Mouse (Mus musculus): ENCODE measurements around the gene Usp18.
A peak's percentile ranks its signal among the peaks of the same experiment; 100 is the strongest.

Usp18 gene

DNA sequence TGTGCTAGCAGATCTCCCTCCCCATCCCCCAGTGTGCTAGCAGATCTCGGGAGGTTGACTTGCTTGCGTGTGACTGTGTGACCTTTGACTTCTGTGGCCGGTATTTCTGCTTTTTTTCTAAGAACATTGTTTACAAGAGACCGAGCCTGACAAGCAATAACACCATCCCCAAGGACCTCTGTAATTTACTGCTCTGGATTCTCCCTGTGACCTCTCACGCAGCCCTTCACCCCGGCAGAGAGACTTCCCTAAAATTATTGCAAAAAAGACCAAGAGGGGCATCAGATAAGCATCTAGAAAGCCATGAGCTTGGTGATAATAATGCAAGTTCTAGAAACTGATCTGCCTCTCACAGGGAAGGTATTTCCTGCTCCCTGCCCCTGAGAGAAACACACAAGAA lies 20.7 kb upstream of the Usp18 start:
- DNase-seq (ENCODE audit: low spot score), result peak; percentile 80

DNA sequence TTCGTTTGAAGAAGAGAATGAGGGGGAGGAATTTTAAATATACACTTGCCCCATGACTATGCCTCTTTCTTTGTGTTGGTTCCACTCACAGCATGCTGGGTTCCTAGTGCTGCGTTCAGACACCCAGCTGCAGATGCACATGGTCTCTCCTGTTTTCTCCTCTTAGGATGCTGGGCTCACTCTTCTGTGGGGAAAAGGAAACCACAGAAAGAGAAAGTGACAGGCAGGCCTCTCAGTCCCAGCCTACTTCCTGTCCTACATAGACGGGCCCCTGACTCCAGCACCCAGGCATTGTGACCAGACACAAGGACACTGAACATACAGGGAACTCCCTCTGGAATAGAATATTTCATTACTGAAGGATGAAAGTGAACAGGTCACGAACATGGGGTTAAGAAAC lies 19.7 kb upstream of the Usp18 start:
- no peak for DNase-seq (ENCODE audit: low spot score)

DNA sequence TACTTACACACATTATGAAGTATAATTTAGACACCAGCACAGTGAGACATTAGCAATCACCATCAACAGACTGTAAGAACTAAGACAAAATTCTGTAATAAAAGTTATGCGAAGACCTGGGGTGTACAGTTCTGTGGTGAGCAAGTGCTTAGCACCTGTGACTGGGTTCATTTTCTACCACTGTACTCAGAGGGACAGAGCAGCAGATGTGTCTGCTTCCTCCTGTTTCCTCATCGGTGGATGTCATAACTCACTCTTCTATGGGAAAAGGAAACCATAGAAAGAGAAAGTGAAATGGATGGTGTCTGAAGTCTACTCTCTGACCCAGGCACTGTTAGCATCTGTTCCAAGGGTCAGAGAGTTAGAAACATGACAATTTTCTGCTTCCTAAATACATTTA lies 19.0 kb upstream of the Usp18 start:
- DNase-seq (ENCODE audit: low spot score), result no peak

DNA sequence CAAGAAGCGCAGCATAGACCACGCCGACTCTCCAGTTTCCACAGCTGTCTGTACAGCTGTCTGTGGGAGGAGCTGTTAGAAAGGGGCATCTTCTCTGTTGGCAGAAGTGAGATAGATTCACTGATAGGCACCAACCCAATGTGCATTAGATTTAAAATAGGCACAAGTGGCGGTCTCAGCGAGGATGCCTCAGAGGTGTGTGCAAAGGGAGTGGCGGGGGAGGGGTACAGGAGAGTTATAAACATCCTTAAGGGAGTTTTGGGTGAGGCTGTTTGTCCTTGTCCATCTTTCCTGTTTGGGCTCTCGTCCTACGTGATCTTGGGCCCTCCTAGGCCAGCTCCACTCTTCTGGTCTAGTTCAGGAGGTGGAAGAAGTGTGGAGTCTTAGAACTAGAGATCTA lies 17.3 kb upstream of the Usp18 start:
- no peak for DNase-seq (ENCODE audit: low spot score)

- DNase-seq (ENCODE audit: low spot score), result no peak
Measured at GRCm38 (mm10) chr6:121232652-121233051, 13.1 kb upstream of the Usp18 start.

DNA sequence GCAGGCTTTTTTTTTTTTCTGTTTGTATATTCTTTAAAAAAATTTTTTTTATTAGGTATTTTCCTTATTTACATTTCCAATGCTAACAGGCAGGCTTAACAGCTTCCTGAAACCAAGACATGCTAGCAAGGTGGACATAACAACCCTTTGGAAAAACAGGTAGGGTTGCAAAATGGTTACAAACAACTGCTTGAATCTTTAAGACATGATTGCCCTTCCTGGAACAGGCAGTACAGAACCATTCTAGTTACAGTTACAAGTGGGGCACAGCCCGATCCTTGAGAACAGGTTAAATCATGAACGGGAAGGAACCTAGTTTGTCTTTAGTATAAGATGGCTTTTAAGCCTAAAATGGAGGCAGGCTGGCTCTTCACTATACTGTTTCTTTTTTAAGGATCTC lies 9.3 kb upstream of the Usp18 start:
- DNase-seq (ENCODE audit: low spot score), result no peak

- no peak for DNase-seq (ENCODE audit: low spot score)
Measured at GRCm38 (mm10) chr6:121238209-121238608, 7.5 kb upstream of the Usp18 start.

DNA sequence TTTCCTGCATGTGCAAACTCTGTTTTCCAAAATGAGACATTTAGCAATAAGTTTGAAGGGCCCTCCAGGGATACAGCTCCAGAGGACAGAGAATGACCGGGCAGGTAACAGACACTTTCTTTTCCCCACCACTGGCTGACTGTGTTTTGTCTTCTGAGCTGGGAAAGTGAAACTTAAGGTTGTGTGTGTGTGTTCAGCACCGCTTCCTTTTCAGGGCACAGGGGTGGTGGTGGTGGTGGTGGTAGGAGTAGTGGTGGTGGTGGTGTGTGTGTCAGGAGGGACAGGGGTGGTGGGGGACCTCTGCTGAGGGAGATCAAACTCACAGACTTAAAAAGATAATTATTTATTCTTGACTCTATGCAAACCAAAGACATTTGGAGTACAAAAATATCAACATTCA lies 3.9 kb upstream of the Usp18 start:
- no peak for DNase-seq (ENCODE audit: low spot score)

DNA sequence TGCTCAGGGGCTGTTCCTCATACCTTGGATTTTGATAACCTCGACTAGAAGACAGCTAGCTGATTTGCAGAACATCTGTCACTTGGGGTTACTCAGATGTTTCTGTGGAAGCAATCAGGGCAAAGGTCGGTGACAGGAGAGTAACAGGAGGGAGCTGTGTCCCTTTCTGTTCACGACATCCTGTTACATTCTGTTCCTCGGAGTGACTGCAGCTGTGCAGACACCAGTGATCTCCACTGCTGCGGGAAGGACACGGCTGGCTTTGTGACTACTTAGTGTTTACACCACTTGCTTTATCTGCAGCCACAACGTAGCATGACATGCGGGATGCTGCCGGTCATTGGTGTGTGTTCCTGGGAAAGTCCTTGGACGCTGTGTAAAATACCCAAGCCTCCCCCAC lies 2.5 kb upstream of the Usp18 start:
- no peak for DNase-seq (ENCODE audit: low spot score)

DNA sequence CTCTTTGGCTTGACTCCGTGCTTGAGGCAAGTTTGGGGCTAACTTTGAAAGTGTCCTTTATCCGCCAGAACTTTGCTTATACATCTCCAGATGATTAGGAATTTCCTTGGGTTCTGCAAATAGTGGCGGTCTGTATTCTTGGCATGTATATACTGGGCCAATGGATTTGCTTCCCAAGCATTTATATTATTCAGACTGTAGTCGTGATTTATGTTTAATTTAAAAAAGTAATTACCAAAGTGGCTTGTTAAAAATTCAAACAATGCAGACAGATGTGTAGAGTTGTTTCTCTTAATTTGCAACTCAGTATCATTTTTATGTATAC lies 293 bp downstream of the Usp18 start:
- DNase-seq (ENCODE audit: low spot score), result no peak

DNA sequence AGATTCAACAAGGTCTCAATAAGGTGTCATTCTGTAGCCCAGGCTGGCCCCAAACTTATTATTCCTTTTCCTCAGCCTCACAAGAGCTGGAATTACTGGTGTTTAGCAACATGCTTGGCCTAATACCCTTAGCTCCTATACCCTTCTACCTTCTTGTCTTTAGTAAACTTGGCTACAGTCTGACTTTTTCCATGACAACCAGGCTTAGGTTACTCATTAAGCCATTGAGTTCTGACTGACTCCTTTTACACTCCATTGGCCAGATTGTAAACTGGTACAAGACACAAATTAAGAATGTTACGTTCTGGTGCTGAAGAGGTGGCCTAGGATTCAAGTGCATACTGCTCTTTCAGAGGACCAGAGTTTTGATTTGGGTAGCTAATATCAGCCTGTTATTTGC lies 4.7 kb downstream of the Usp18 start:
- DNase-seq (ENCODE audit: low spot score), result peak; percentile 27

DNA sequence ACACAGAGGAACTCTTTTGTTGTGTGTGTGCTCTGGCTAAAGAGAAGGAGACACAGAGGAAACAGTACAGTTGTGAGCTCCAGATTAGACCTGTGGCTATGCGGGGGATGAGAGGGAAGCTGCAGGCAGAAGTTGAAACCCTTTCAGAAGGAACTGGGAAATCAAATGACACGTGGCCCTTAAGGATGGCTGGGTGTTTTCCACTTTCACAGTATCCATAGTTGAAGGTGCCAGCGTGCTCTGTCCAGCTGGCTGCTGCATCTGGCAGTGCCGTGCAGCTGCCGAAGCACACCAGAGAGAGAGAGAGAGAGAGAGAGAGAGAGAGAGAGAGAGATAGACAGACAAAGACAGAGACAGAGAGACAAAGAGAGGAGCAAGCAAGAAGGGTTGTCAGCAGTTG lies 5.5 kb downstream of the Usp18 start:
- DNase-seq (ENCODE audit: low spot score), result no peak

DNA sequence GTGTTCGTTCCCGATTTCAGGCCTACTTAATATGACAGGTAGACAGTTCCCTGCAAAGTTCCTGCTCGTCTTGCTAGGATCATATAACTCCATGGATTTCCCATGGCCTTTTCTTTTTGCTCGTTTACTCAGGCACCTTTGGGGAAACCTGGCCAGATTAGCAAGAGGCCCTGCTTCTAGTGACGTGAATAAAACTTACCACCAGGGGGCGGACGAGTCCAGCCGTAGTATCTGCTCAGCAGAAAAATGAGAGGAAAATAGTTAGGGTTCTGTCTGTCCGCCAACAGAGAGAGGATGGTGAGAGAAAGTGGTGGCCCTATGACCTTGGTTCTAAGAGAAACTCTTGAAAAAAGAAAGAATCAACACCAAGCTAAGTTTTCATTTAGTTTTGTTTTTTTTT lies 14.8 kb downstream of the Usp18 start:
- peak; percentile 27 for DNase-seq (ENCODE audit: low spot score)

- DNase-seq (ENCODE audit: low spot score), result no peak
Measured at GRCm38 (mm10) chr6:121261233-121261632, 15.5 kb downstream of the Usp18 start.

DNA sequence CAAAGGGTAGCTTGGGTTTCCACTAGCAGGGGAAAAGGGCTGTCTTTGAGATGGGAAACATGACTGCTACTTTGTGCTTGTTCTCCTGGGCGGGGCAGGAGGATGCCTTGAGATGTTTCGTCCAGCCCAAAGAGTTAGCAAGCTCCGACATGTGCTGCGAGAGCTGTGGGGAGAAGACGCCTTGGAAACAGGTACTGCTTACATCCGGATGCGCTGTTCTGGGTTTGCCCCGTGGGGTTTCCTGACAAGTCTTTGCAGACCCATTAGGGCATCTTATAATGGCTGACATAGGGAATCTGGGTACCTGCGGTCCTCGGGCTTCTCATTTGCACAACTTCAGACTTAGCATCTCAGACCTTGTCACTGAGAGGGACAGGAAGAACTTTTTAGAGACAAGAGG lies 16.3 kb downstream of the Usp18 start:
- DNase-seq (ENCODE audit: low spot score), result no peak

DNA sequence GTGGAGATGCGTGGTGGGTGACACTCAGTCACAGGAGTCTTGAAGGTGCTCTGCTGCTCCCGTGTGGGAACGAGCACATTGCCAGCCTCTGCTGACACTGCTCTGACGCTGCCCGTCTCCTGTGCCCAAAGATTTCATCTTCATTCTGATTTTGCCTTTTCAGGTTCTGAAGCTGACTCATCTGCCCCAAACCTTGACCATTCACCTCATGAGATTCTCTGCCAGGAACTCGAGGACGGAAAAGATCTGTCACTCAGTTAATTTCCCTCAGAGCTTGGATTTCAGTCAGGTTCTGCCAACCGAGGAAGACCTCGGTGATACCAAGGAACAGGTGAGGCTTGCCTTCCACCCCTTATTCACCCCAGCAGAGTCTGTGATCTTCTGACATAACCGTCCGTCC lies 16.8 kb downstream of the Usp18 start:
- DNase-seq (ENCODE audit: low spot score), result no peak

GRCm38 (mm10) chr6:121270156-121270555 lies 24.4 kb downstream of the Usp18 start:
- DNase-seq (ENCODE audit: low spot score), result peak; percentile 13

- no peak for DNase-seq (ENCODE audit: low spot score)
Measured at GRCm38 (mm10) chr6:121271707-121272074, 26.0 kb downstream of the Usp18 start.

DNA sequence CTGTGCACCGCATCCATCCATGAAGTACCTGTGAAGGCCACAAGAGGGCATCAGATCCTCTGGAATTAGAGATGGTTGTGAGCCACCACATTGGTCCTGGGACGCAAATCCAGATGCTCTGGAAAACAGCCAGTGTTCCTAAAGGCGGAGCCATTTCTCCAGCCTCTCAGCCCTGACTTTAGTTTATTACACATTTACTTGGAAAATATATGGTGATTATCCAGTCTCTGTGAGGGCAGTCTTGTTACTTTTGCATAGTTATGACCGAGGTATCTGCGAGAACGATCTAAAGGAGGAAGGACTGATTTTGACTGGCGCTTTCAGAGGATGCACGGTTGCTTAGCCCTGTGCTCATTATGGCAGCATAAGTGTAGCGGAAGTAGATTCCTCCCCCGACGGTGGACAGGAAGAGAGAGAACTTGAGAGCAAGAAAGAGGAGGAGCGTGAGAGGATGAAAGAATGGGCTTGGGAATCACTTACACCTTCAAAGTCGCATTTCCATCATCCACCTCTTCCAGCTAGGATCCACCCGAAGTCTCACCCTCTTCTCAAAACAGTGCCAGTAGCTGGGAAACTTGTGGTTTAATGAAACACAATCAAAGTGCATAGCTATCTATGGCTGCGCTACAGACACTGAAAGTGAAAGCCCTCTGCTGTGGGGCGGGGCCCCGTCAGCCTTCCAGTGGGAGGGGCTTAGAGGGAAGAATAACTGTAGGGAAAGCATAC lies 26.5 kb downstream of the Usp18 start:
- peak; percentile 73 for DNase-seq (ENCODE audit: low spot score)

DNA sequence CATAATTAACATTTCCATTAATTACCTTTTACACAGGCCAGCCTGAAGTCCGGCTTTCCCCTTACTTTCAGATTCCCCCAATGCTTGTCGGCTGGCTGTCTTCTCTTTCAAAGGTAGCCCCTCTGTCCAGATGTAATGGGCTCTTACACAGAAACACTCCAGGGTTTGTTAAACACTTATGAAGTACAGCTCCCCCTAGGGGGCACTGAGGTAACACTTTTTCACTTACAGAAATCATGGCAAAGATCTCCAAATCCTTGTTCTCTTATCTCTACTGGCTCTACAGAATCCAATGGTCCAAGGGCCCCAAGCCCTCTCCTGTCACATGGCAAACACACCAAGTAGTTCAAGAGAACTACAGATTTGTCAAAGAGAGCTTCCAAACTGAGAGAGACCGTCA lies 28.6 kb downstream of the Usp18 start:
- DNase-seq (ENCODE audit: low spot score), result peak; percentile 45

DNA sequence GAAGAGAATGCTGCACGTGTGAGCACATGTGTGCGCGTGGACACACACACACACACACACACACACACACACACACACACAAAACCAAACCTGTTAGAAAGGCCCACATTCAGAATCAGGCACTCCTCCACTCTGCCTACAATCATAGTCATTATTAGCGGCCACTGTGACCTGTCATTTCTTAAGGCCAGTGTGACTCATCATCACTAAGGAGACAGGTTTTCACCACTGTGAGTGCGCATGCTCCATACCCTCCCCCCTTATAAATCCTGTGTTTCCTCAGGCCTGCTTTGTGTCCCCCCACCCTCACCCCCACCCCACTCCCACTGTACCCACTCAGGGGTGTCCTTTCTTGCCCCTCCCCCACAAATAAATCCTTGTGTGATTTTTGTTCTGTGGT lies 38.4 kb downstream of the Usp18 start:
- no peak for DNase-seq (ENCODE audit: low spot score)

- DNase-seq (ENCODE audit: low spot score), result no peak
Measured at GRCm38 (mm10) chr6:121299317-121299716, 53.6 kb downstream of the Usp18 start.

DNA sequence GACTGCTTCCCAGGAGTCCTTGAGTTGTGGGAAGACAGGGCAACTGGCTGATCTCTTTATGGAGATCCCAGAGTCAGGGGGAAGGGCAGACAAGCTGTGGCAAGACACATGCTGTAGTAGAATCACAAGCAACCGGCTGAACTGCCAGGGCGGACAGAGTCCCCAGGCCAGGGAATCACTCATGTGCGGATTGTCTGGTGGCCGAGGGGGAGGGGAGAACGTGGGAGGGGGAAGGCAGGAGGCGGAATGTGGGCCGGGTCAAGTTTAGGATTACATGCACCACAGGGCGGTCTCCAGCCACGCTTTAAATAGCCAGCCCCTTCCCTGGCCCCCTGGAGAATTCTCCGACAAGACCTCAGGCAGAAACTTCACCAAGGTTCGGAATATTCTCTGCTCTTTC lies 54.2 kb downstream of the Usp18 start, which contains the start of gene Slc6a13:
Gene Slc6a13 (plus strand): TSS at position 274 of the 400 bp plus-strand sequence.
- DNase-seq (ENCODE audit: low spot score), result peak; percentile 85

DNA sequence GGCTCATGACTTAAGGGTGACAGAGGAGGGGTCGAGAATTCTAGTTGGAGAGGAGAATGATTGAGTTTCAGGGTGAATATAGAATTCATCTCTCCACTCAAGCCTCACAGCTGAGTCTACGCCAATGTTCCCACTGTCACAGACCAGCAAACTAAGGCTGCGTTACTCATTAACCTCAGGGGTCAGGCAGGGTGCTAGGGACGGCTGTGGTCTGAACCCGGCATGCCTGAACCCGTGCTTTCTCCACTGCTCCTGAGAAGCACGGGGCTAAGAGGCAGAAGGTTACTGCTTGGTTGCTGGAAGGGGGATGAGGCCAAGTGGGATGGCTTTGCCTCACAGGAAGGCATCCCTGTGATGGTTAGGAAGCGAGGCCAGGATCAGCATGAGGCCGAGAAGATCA lies 54.8 kb downstream of the Usp18 start:
- DNase-seq (ENCODE audit: low spot score), result peak; percentile 86
